Mouse (Mus musculus): Measurements from ENCODE around the gene Mterf1a. TPM values are rescaled to one million over a fixed set of nuclear protein-coding genes. Genes with fewer than 3 reads are reported as not detected.

Gene Mterf1a
- total RNA-seq (2023), result 10 to 100 TPM; 10.0 to 12.9 TPM

DNA sequence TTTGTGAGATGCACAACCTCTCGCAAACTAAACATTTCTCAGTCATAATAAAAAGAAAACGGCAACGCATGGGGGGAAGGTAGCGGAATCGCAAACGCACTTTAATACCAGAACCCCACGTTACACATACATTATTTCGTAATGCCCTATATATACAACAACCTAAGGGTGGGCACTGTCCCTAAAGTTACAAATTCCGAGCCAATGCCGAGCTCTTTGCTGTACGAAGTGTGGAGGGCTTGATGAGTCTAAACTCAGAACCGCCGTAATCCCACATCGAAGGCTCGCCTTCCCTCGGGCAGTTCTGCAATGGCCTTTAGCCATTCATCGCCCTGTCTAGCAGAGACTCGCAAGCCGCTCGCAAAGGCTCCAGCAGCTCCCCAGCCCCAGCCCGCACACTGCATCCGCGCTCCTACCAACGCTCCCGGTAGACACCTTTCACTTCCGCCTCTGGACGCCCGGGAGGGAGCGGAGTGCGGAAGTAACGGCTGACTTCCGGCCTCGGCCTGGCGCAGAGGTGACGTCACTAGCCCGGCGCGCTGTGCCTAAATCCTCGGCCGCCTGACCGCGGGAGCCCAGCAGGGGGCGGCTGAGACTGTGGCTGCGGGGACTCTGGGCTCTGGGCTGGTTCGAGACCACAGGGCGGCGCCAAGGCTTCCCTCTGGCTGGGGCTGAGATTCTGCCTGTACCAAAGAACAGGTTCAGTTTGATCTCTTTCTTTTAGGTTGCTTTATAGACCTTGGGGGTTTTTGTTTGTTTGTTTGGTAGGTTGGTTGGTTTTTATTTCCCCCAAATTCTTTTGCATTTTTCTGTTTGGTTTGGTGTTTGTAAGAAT is at the start of gene Mterf1a:
Mterf1a (minus strand) TSS at position 475 of the 835 bp plus-strand sequence.

GRCm38 (mm10) chr5:3927801-3928689 is 34.3 kb upstream of the Mterf1a start, which contains the start of gene Akap9:
Gene Akap9 (plus strand): TSS chr5:3928054.

DNA sequence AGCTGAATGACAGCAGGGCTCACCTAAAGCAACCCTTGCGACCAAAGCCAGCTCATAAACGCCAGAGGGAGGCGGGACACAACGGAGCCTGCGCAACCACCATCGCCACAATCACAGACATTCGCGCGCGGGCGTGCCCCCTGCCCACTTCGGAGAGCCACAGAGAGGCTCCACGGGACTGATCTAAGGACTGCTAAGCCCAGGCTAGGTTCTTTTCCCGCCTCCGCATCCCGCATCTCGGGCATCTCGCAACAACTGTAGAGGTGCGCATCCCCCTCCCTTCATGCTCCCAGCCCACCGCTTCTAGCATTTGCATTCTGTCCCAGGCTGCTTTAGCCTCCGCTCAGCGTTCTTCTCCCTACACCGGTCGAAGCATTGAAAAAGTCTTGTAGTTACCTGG is 48.7 kb downstream of the Mterf1a start, which contains the start of gene Lrrd1:
Lrrd1 (plus strand) TSS at position 148 of the 400 bp plus-strand sequence.

Other genes with a start within 250 kb of the Mterf1a start
- gene Tmbim7, start 242.8 kb downstream of the Mterf1a start, total RNA-seq (2023), result under 1 TPM in 1 of 2 experiments, not detected in 1; 0.62 TPM
- gene Gatad1, start 236.7 kb downstream of the Mterf1a start, total RNA-seq (2023), result 10 to 100 TPM; 41.6 to 52.1 TPM
- gene Ankib1, start 91.0 kb downstream of the Mterf1a start, total RNA-seq (2023), result 100 to 1,000 TPM; 104 to 113 TPM
- 100 to 1,000 TPM in 1 of 2 experiments, 10 to 100 TPM in 1; 99.7 to 100 TPM for gene Krit1, start 90.7 kb downstream of the Mterf1a start, total RNA-seq (2023)
- under 1 TPM; 0.23 to 0.95 TPM for gene Lrrd1, start 48.8 kb downstream of the Mterf1a start, total RNA-seq (2023)
- 100 to 1,000 TPM; 101 to 103 TPM for gene Akap9, start 34.1 kb upstream of the Mterf1a start, total RNA-seq (2023)
- gene Cyp51, start 210.8 kb upstream of the Mterf1a start, total RNA-seq (2023), result 10 to 100 TPM; 28.7 to 29.0 TPM